Mouse (Mus musculus) brain, adult 10 weeks (tissue): ENCODE results near the gene Cyp3a25. TPM values are rescaled to one million over a fixed set of nuclear protein-coding genes. Genes with fewer than 3 reads are reported as not detected.

Source experiments
- polyA plus RNA-seq: library from polyadenylated mRNA; stranded (reverse); fragments of 350-450 nt; fragmentation: Illumina TruSeq; extraction: RNeasy Lipid Tissue Mini Kit (QIAGEN cat#74804); gene quantifications from one replicate; pipeline ENCODE4 v1.2.3, GENCODE M21; 2015; ENCODE audit warnings: low read depth, low replicate concordance

The Cyp3a25 gene
- polyA plus RNA-seq = not detected

DNA sequence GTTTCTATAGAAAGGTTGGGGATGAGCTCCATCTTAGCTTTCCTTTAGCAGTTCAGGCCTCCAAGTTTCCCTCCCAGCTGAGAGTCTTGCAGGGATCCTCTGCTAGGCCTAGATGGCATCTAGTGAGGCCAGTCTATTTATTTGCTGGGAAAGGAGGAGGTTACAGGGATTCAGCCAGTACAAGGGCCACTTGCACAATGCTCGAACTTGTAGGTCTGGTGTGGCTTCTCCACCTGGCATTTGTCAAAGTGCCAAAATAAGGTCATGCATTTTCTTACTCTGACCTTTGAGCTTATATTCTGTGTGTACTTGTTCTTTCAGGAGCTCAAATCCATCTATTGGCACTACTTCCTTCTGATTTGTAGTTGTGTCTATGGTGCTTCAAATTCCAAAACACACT, at the start of gene Cyp3a25:
Gene Cyp3a25 (minus strand): TSS at position 110 of the 400 bp plus-strand sequence.

Other genes with a start within 250 kb of the Cyp3a25 start
- not detected for gene Cyp3a44, start 203.7 kb downstream of the Cyp3a25 start, polyA plus RNA-seq
- gene Cyp3a11, start 129.7 kb downstream of the Cyp3a25 start, polyA plus RNA-seq = 1.2 TPM
- not detected for gene Cyp3a59, start 69.6 kb upstream of the Cyp3a25 start, polyA plus RNA-seq
- gene Gm5565, start 150.9 kb upstream of the Cyp3a25 start, polyA plus RNA-seq = not detected
- gene Gm6309, start 161.1 kb upstream of the Cyp3a25 start, polyA plus RNA-seq = not detected
- gene 1700001J03Rik, start 175.7 kb upstream of the Cyp3a25 start, polyA plus RNA-seq = not detected
- gene Rnf6, start 211.9 kb upstream of the Cyp3a25 start, polyA plus RNA-seq = 53.9 TPM
- 18.1 TPM for gene Cdk8, start 221.6 kb upstream of the Cyp3a25 start, polyA plus RNA-seq